In the genomic region with DNA sequence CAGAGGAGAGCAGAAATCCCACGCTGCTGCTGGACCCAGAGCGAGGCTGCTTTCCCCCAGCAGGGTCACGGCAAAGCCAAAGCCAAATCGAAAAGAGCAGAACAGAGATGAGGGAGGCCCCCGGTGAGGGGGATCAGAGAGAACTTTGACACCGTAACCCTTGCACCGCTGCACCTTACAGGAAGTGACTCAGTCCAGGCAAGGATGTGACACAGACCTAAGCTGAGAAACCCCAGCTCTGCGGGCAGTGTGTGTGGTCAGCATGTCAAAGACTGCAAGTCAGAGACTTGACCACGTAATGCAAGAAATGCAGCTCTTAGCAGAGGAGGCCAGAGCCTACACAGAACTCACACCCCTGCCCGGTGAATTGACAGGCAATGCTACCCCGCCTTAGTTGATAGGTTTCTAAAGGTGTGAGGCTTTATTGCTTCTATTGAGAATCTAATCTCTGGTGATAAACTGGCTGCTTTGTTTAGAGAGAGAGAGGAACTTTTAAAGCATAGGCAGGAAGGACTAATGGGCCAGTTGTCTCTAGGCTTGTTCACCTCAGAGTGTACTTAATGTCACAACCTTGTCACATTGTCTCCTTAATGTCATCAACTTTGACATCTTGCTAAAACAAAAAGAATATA, we compare ENCODE assay signal across 12 mouse cellular contexts. TPM values are rescaled to one million over a fixed set of nuclear protein-coding genes. Genes with fewer than 3 reads are reported as not detected.
DNase-seq lines count a peak whose midpoint lies in the region; ATAC-seq and TF ChIP-seq lines count a peak whose summit lies in the region.
"Had no signal": no experiment of that assay in that cellular context is flagged by ENCODE, and none has a peak within 500 bp of the region (broad histone marks: within the 10 kb centered on the region; RNA-seq: fewer than 3 reads in every experiment).

No protein-coding gene starts in this region.

- 24% methylated on average over 11 of the region's 11 CpGs for WGBS in heart, embryonic 13.5 days
- 37% methylated on average over 11 of the region's 11 CpGs for WGBS in heart, adult 2 months
- 18% methylated on average over 11 of the region's 11 CpGs for WGBS in bone marrow, adult 2 months
- WGBS in hindbrain, embryonic 12.5 days, result 65% methylated on average over 11 of the region's 11 CpGs
- 75% methylated on average over 11 of the region's 11 CpGs for WGBS in cerebellum, adult 2 months

- no peaks in the 10 kb centered on the region for H3K9me3 ChIP-seq in heart, embryonic 13.5 days
- H3K9me3 ChIP-seq in hindbrain, embryonic 12.5 days (replicated peaks), result no peaks in the 10 kb centered on the region
- H3K9me3 ChIP-seq: embryonic facial prominence, embryonic 15.5 days; heart, embryonic 10.5 days had no signal

- no peak overlapping the region for H3K9ac ChIP-seq in heart, embryonic 13.5 days
- no peak overlapping the region for H3K9ac ChIP-seq in heart, adult 2 months (ENCODE audit: low read depth, low read length)
- H3K9ac ChIP-seq in hindbrain, embryonic 12.5 days, result no peak overlapping the region
- H3K9ac ChIP-seq: embryonic facial prominence, embryonic 15.5 days had no signal

- H3K27me3 ChIP-seq in heart, embryonic 13.5 days (replicated peaks), result peaks cover 17% of the 10 kb centered on the region
- no peaks in the 10 kb centered on the region for H3K27me3 ChIP-seq in heart, adult 2 months (ENCODE audit: control insufficient read depth, insufficient read depth, low read length)
- no peaks in the 10 kb centered on the region for H3K27me3 ChIP-seq in hindbrain, embryonic 12.5 days
- H3K27me3 ChIP-seq in cerebellum, adult 2 months (ENCODE audit: control insufficient read depth, insufficient read depth, low read length), result no peaks in the 10 kb centered on the region
- H3K27me3 ChIP-seq: embryonic facial prominence, embryonic 15.5 days had no signal

- DNase-seq in heart, adult 2 months, result no peak
- DNase-seq in 3T3-L1 (ENCODE audit: low read depth, low spot score), result peak; percentile 65
- DNase-seq in kidney, postnatal 14 days, result no peak
- no peak for DNase-seq in cerebellum, adult 2 months
- DNase-seq: cerebellum, postnatal 10 days had no signal

- no peak overlapping the region for H3K4me3 ChIP-seq in heart, embryonic 13.5 days
- H3K4me3 ChIP-seq in heart, adult 2 months, result no peak overlapping the region
- H3K4me3 ChIP-seq in bone marrow, adult 2 months (replicated peaks; ENCODE audit: control insufficient read depth, low read depth, low read length), result no peak overlapping the region
- no peak overlapping the region for H3K4me3 ChIP-seq in hindbrain, embryonic 12.5 days
- H3K4me3 ChIP-seq in cerebellum, adult 2 months (replicated peaks; ENCODE audit: insufficient read depth, low read depth, low read length), result no peak overlapping the region
- H3K4me3 ChIP-seq: embryonic facial prominence, embryonic 15.5 days; heart, embryonic 10.5 days had no signal

- TF ChIP-seq POLR2A in heart, adult 2 months (IDR thresholded peaks at IDR 0.05; ENCODE audit: insufficient read depth, low read depth, low read length), result no peak
- TF ChIP-seq POLR2A in bone marrow, adult 2 months (IDR thresholded peaks at IDR 0.05; ENCODE audit: borderline replicate concordance, control insufficient read depth, low read depth, low read length), result no peak
- TF ChIP-seq POLR2A in cerebellum, adult 2 months (IDR thresholded peaks at IDR 0.05; ENCODE audit: borderline replicate concordance, insufficient read depth, low read length), result no peak

- H3K4me1 ChIP-seq in heart, embryonic 13.5 days, result peaks cover 23% of the 10 kb centered on the region
- peaks cover 2% of the 10 kb centered on the region; the same call in 1 of the 2 replicates for H3K4me1 ChIP-seq in heart, adult 2 months (ENCODE audit: control insufficient read depth, insufficient read depth, low read length)
- H3K4me1 ChIP-seq in bone marrow, adult 2 months (ENCODE audit: control insufficient read depth, insufficient read depth, low read length), result peaks cover 6% of the 10 kb centered on the region; the same call in 1 of the 2 replicates
- peaks cover 2% of the 10 kb centered on the region; the same call in 1 of the 2 replicates for H3K4me1 ChIP-seq in hindbrain, embryonic 12.5 days
- H3K4me1 ChIP-seq in cerebellum, adult 2 months (ENCODE audit: control insufficient read depth, insufficient read depth, low read length), result no peaks in the 10 kb centered on the region

- H3K79me2 ChIP-seq in heart, adult 2 months (replicated peaks; ENCODE audit: control insufficient read depth, insufficient read depth, low read length), result no peaks in the 10 kb centered on the region

- intact Hi-C loops in heart, adult 2 months (cut with DNase I), result no loop called here

- TF ChIP-seq CTCF in heart, adult 2 months (IDR thresholded peaks at IDR 0.05), result no peak
- TF ChIP-seq CTCF in bone marrow, adult 2 months (IDR thresholded peaks at IDR 0.05; ENCODE audit: control insufficient read depth, insufficient read depth, low read length), result no peak
- TF ChIP-seq CTCF in cerebellum, adult 2 months (IDR thresholded peaks at IDR 0.05; ENCODE audit: borderline replicate concordance, insufficient read depth, low read depth, low read length), result no peak

- no peak for TF ChIP-seq EP300 in heart, adult 2 months (IDR thresholded peaks at IDR 0.05; ENCODE audit: insufficient read depth, low read depth, low read length)

- H3K36me3 ChIP-seq in heart, embryonic 13.5 days, result no peaks in the 10 kb centered on the region
- no peaks in the 10 kb centered on the region for H3K36me3 ChIP-seq in heart, adult 2 months (ENCODE audit: control insufficient read depth, insufficient read depth, low read length)
- H3K36me3 ChIP-seq in hindbrain, embryonic 12.5 days, result no peaks in the 10 kb centered on the region
- H3K36me3 ChIP-seq: embryonic facial prominence, embryonic 15.5 days; heart, embryonic 10.5 days had no signal

- 0 out of 2 replicates have a peak overlapping the region, but pooled peaks have one; percentile 12 for H3K27ac ChIP-seq in heart, embryonic 13.5 days (replicated peaks)
- no peak overlapping the region for H3K27ac ChIP-seq in heart, adult 2 months
- peak overlapping the region; percentile 81 for H3K27ac ChIP-seq in bone marrow, adult 2 months (ENCODE audit: control insufficient read depth, insufficient read depth, low read depth, low read length, poor library complexity)
- no peak overlapping the region for H3K27ac ChIP-seq in hindbrain, embryonic 12.5 days
- H3K27ac ChIP-seq in cerebellum, adult 2 months (ENCODE audit: insufficient read depth, low read length), result no peak overlapping the region
- H3K27ac ChIP-seq: embryonic facial prominence, embryonic 15.5 days; heart, embryonic 10.5 days had no signal

- ATAC-seq in heart, embryonic 13.5 days (ENCODE audit: extremely low read depth, insufficient number of reproducible peaks, low FRiP score, low TSS enrichment), result no peak
- ATAC-seq in monocyte, adult 5-6 weeks (replicated peaks; ENCODE audit: insufficient number of reproducible peaks, low FRiP score, low TSS enrichment, poor library complexity, severe bottlenecking), result peak; percentile 49
- ATAC-seq in hindbrain, embryonic 12.5 days (ENCODE audit: low FRiP score), result no peak
- ATAC-seq: hindbrain, embryonic 16.5 days had no signal

- no peak overlapping the region for H3K4me2 ChIP-seq in heart, embryonic 13.5 days
- no peak overlapping the region for H3K4me2 ChIP-seq in hindbrain, embryonic 12.5 days (replicated peaks)
- H3K4me2 ChIP-seq: embryonic facial prominence, embryonic 15.5 days had no signal

RNA-seq across cellular contexts. Expression of gene Fam83f, which starts 32.5 kb away (rescaled TPM):
- polyA plus RNA-seq in heart, embryonic 13.5 days (2015; fragmentation: Nextera tagmentation; extraction: Ambion mirVana), result 0.13 and 0.14 TPM in 2 replicates
- total RNA-seq in heart, adult 2 months (2021), result not detected
- 0.09 and 0.21 TPM in 2 replicates for polyA plus RNA-seq in heart, adult 2 months (2012; rRNA removed)
- 0.54 TPM in 1 of 2 replicates, not detected in the other for polyA plus RNA-seq in bone marrow, adult 2 months (2011; ENCODE audit: insufficient read depth, insufficient read length, low replicate concordance, missing spikeins)
- total RNA-seq in monocyte, adult 5-6 weeks (2017), result 0.10 to 0.57 TPM in 2 of 3 replicates, not detected in the other
- 0.36 and 0.74 TPM in 2 replicates for polyA plus RNA-seq in hindbrain, embryonic 12.5 days (2016; fragmentation: Nextera tagmentation; extraction: Ambion mirVana)
- polyA plus RNA-seq in cerebellum, adult 2 months (2012; rRNA removed), result 0.25 and 0.35 TPM in 2 replicates

Comparison
In these comparisons a context has a peak if more than half of its experiments do, and no peak if none do; other contexts are left out.
1. H3K27ac ChIP-seq: peak in heart, embryonic 13.5 days (single experiment) and bone marrow, adult 2 months (single experiment); none in heart, adult 2 months (single experiment), hindbrain, embryonic 12.5 days (single experiment) and cerebellum, adult 2 months (single experiment).